29 mouse cellular contexts compared by ENCODE assay signal in genomic region chr12:80968605-80969004, GRCm38 (mm10). TPM values are rescaled to one million over a fixed set of nuclear protein-coding genes. Genes with fewer than 3 reads are reported as not detected.
"Had no signal": no experiment of that assay in that cellular context is flagged by ENCODE, and none has a peak within 500 bp of the region (broad histone marks: within the 10 kb centered on the region; RNA-seq: fewer than 3 reads in every experiment).

Gene Slc10a1 (minus strand): TSS chr12:80968705.

- H3K4me3 ChIP-seq: layer of hippocampus, adult 2 months; left cerebral cortex, adult 2 months; limb, embryonic 12.5 days; limb, embryonic 15.5 days; lung, embryonic 15.5 days; megakaryocyte, embryonic 14.5 days; midbrain, embryonic 10.5 days; midbrain, embryonic 13.5 days; myocyte; neural tube, embryonic 13.5 days; stomach, embryonic 15.5 days had no signal

- H3K27me3 ChIP-seq: limb, embryonic 12.5 days; limb, embryonic 15.5 days; lung, embryonic 15.5 days; midbrain, embryonic 13.5 days; neural tube, embryonic 13.5 days; stomach, embryonic 15.5 days had no signal

- H3K27ac ChIP-seq: kidney, postnatal 0 days; layer of hippocampus, adult 2 months; left cerebral cortex, adult 2 months; limb, embryonic 12.5 days; limb, embryonic 15.5 days; lung, embryonic 15.5 days; midbrain, embryonic 10.5 days; midbrain, embryonic 13.5 days; neural tube, embryonic 13.5 days; stomach, embryonic 15.5 days had no signal

- H3K9ac ChIP-seq: limb, embryonic 12.5 days; limb, embryonic 15.5 days; lung, embryonic 15.5 days; midbrain, embryonic 13.5 days; neural tube, embryonic 13.5 days; stomach, embryonic 15.5 days had no signal

- DNase-seq: kidney, adult 11 months; kidney, adult 9 months; kidney, postnatal 25 days; layer of hippocampus, postnatal 36 days; lung, adult 18-20 months; lung, postnatal 10 days; lung, postnatal 36 days; retina, postnatal 1 day; right cerebral cortex, postnatal 25 days; spleen, adult 18-20 months; thymus, postnatal 25 days had no signal

- H3K36me3 ChIP-seq: limb, embryonic 12.5 days; limb, embryonic 15.5 days; lung, embryonic 15.5 days; midbrain, embryonic 10.5 days; midbrain, embryonic 13.5 days; neural tube, embryonic 13.5 days; stomach, embryonic 15.5 days had no signal

- H3K9me3 ChIP-seq: limb, embryonic 12.5 days; limb, embryonic 15.5 days; lung, embryonic 15.5 days; midbrain, embryonic 10.5 days; midbrain, embryonic 13.5 days; neural tube, embryonic 13.5 days; stomach, embryonic 15.5 days had no signal

- ATAC-seq: inflammation-experienced regulatory T-cells, adult 6 months; midbrain, embryonic 13.5 days; midbrain, embryonic 16.5 days had no signal

- H3K4me1 ChIP-seq: limb, embryonic 12.5 days; limb, embryonic 15.5 days; lung, embryonic 15.5 days; midbrain, embryonic 10.5 days; midbrain, embryonic 13.5 days; neural tube, embryonic 13.5 days; stomach, embryonic 15.5 days had no signal

- H3K4me2 ChIP-seq: limb, embryonic 12.5 days; limb, embryonic 15.5 days; lung, embryonic 15.5 days; midbrain, embryonic 13.5 days; neural tube, embryonic 13.5 days; stomach, embryonic 15.5 days had no signal

RNA-seq across cellular contexts. Expression of gene Slc10a1, which starts in this region (rescaled TPM):
- total RNA-seq: layer of hippocampus, adult 2 months; layer of hippocampus, postnatal 10 days; layer of hippocampus, postnatal 36 days; left cerebral cortex, adult 2 months; left cerebral cortex, postnatal 10 days; left cerebral cortex, postnatal 36 days had no signal
- polyA plus RNA-seq: large intestine, adult 2 months had no signal
